Mouse (Mus musculus): ENCODE results near the gene Hsd17b7.

- TF ChIP-seq CTCF (IDR thresholded peaks at IDR 0.05; ENCODE audit: low read depth) (no peak), EP300 (IDR thresholded peaks at IDR 0.05; ENCODE audit: low read depth) (no peak)
These were observed 68.2 kb downstream of the Hsd17b7 start for GRCm38 (mm10) chr1:169900771-169901336.

All from liver, postnatal 0 days (tissue).